Mouse (Mus musculus) effector memory CD4-positive, alpha-beta T cell, adult 7 months (primary cell): Measurements from ENCODE around the gene Lcp1. TPM values are rescaled to one million over a fixed set of nuclear protein-coding genes. Genes with fewer than 3 reads are reported as not detected.

Experiments used
- polyA plus RNA-seq: library from polyadenylated mRNA; unstranded; fragments of 100-300 nt; shearing (Covaris generic); gene quantifications from one replicate; pipeline ENCODE4 v1.2.1, GENCODE M21; 2017

Gene Lcp1
- 1,069 TPM for polyA plus RNA-seq

GRCm38 (mm10) chr14:75130501-75131318 is at the start of gene Lcp1, which contains the start of gene Lrrc63:
Gene Lcp1, plus strand, starts transcription at chr14:75131101.
Gene Lrrc63, minus strand, starts transcription at chr14:75130881.

DNA sequence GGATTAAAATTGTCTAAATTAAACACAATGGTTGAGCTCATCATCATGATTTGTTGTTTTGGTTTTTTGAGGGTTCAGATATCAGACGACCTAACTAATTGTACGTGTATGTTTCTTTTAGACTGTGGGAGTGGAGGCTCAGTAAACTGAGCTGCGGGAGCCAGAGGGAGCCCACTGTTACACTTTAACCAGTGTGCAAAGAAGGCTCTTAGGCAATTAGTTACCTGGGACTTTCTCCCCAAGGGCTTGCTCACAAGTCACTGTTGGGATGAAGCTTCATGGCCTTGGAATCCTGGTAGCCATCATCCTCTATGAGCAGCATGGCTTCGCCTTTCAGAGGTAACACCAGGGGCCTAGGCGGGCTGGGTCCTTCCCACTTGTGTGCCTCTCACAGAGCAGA is 111.2 kb downstream of the Lcp1 start, which contains the start of gene Cpb2:
Cpb2 (plus strand) TSS at position 201 of the 400 bp plus-strand sequence.

Other genes starting within 250 kb of the Lcp1 start
- 62.8 TPM for gene Lrch1, start 183.2 kb upstream of the Lcp1 start, polyA plus RNA-seq
- gene Rubcnl, start 115.1 kb upstream of the Lcp1 start, polyA plus RNA-seq, result 0.43 TPM
- gene Lrrc63, start 220 bp upstream of the Lcp1 start, polyA plus RNA-seq, result 0.20 TPM
- gene Cpb2, start 111.2 kb downstream of the Lcp1 start, polyA plus RNA-seq, result not detected
- gene Zc3h13, start 153.3 kb downstream of the Lcp1 start, polyA plus RNA-seq, result 39.7 TPM